Mouse (Mus musculus) kidney, postnatal 0 days (tissue): ENCODE results near the gene Tgfa. TPM values are rescaled to one million over a fixed set of nuclear protein-coding genes. Genes with fewer than 3 reads are reported as not detected.

ENCODE experiments used
- ATAC-seq: fragments of 200-750 bp; cut with Nextera tagmentation; replicated peaks from 2 replicates; pipeline ENCODE4 v1.8.0; 2017; ENCODE audit warnings: low read depth, moderate number of reproducible peaks, moderate TSS enrichment, moderate library complexity; ENCODE audit not compliant: low FRiP score
- DNase-seq: peaks from one replicate; pipeline ENCODE4 v3.0.0-alpha.2; 2016; ENCODE audit warnings: low spot score
- H3K27ac ChIP-seq: fragments of 300-500 bp; sonication (generic); 2 replicates; pipeline ENCODE4 v1.5.1; 2014; ENCODE audit warnings: mild to moderate bottlenecking
- H3K27me3 ChIP-seq: fragments of 300-500 bp; sonication (generic); 2 replicates; pipeline ENCODE4 v1.6.1; 2014; ENCODE audit warnings: low read length, mixed read lengths; ENCODE audit not compliant: insufficient read depth
- H3K36me3 ChIP-seq: fragments of 300-500 bp; sonication (generic); 2 replicates; pipeline ENCODE4 v1.6.1; 2014; ENCODE audit warnings: low read length, mixed read lengths; ENCODE audit not compliant: insufficient read depth
- H3K4me1 ChIP-seq: fragments of 300-500 bp; sonication (generic); replicated peaks from 2 replicates; pipeline ENCODE4 v1.6.1; 2014; ENCODE audit warnings: antibody characterized with exemption, low read length, mixed read lengths; ENCODE audit not compliant: insufficient read depth
- H3K4me2 ChIP-seq: fragments of 300-500 bp; sonication (generic); 2 replicates; pipeline ENCODE4 v1.6.1; 2014; ENCODE audit warnings: mild to moderate bottlenecking, low read length, moderate library complexity, mixed read lengths
- H3K4me3 ChIP-seq: fragments of 300-500 bp; sonication (generic); replicated peaks from 2 replicates; pipeline ENCODE4 v1.5.1; 2014; ENCODE audit warnings: low read depth, low read length
- H3K9ac ChIP-seq: fragments of 300-500 bp; sonication (generic); 2 replicates; pipeline ENCODE4 v1.6.1; 2014; ENCODE audit warnings: low read depth, low read length
- H3K9me3 ChIP-seq: fragments of 300-500 bp; sonication (generic); replicated peaks from 2 replicates; pipeline ENCODE4 v1.6.1; 2016; ENCODE audit warnings: low read length, inconsistent platforms, mixed read lengths
- CTCF ChIP-seq: IDR thresholded peaks from 2 replicates; pipeline ENCODE4 v1.5.1; 2016; ENCODE audit warnings: antibody characterized with exemption, low read depth, mild to moderate bottlenecking, moderate library complexity
- WGBS: fragments of 180-500 bp; shearing (Covaris S2); extraction: QIAGEN DNeasy Blood & Tissue Kit; methylation state at CpG from one replicate; pipeline ENCODE4 v1.1.7; 2014; 5-methylcytosine and 5-hydroxymethylcytosine counted together
- polyA plus RNA-seq: library from polyadenylated mRNA; unstranded; fragments of >200 nt; fragmentation: Nextera tagmentation; extraction: Ambion mirVana; gene quantifications from 2 replicates; pipeline ENCODE4 v1.2.1, GENCODE M21; 2015

The Tgfa gene
- polyA plus RNA-seq, 1 experiment from 2014 or later: 6.1 TPM

- no peak for TF ChIP-seq CTCF
- DNase-seq (no peak), ATAC-seq (no peak)
- Histone ChIP-seq H3K4me2 (no peak overlapping the region), H3K4me3 (no peak overlapping the region), H3K27me3 (no peaks in the 10 kb centered on the region), H3K4me1 (no peaks in the 10 kb centered on the region), H3K9ac (no peak overlapping the region), H3K27ac (no peak overlapping the region), H3K36me3 (no peaks in the 10 kb centered on the region), H3K9me3 (no peaks in the 10 kb centered on the region)
- 96% methylated on average over 4 of the region's 4 CpGs for WGBS
Observed at GRCm38 (mm10) chr6:86218739-86219138, 23.7 kb downstream of the Tgfa start.

DNA sequence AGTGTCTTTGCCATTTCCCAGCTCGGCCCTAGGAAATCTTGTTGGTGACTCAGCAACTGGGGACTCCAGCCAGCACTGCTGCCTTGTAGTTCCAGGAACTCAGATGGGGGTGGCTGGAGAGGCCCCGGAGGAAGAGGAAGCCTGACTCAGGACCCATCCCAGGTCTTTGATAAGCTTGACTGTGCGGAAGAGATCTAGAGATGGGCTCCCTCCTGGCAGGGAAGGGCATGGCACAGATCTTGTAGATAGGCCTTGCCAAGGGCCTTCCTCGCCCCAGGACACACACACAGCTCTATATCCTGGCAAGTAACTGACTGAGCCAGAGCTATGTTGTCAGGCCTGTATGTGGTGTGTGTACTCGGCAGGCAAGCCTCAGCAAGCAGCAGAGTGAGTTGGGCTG is 24.5 kb downstream of the Tgfa start:
- H3K4me2 ChIP-seq: no peak overlapping the region
- DNase-seq: no peak
- H3K9ac ChIP-seq: no peak overlapping the region
- 58% methylated on average over 5 of the region's 5 CpGs for WGBS
- no peaks in the 10 kb centered on the region for H3K9me3 ChIP-seq
- H3K27me3 ChIP-seq: no peaks in the 10 kb centered on the region
- no peak overlapping the region for H3K4me3 ChIP-seq
- H3K4me1 ChIP-seq: no peaks in the 10 kb centered on the region
- H3K27ac ChIP-seq: peak overlapping the region; percentile 25; the same call in 1 of the 2 replicates
- no peak for TF ChIP-seq CTCF
- ATAC-seq: no peak; the same call in 1 of the 2 replicates
- no peaks in the 10 kb centered on the region for H3K36me3 ChIP-seq

- Histone ChIP-seq H3K9ac (no peak overlapping the region), H3K27me3 (no peaks in the 10 kb centered on the region), H3K27ac (no peak overlapping the region), H3K4me3 (no peak overlapping the region), H3K4me2 (no peak overlapping the region), H3K9me3 (no peaks in the 10 kb centered on the region), H3K36me3 (no peaks in the 10 kb centered on the region), H3K4me1 (no peaks in the 10 kb centered on the region)
- 66% methylated on average over 4 of the region's 4 CpGs for WGBS
- no peak for TF ChIP-seq CTCF
- ATAC-seq: no peak
- no peak for DNase-seq
Observed at GRCm38 (mm10) chr6:86220171-86220570, 25.1 kb downstream of the Tgfa start.

GRCm38 (mm10) chr6:86222381-86222780 is 27.4 kb downstream of the Tgfa start:
- Histone ChIP-seq H3K4me3 (no peak overlapping the region), H3K36me3 (no peaks in the 10 kb centered on the region), H3K9me3 (no peaks in the 10 kb centered on the region), H3K9ac (no peak overlapping the region), H3K4me2 (no peak overlapping the region), H3K27ac (0 out of 2 replicates have a peak overlapping the region, but pooled peaks have one; percentile 19), H3K27me3 (no peaks in the 10 kb centered on the region), H3K4me1 (no peaks in the 10 kb centered on the region)
- WGBS: 11% methylated on average over 7 of the region's 7 CpGs
- peak; percentile 82 for DNase-seq
- TF ChIP-seq CTCF: no peak
- peak; percentile 86; the same call in 1 of the 2 replicates for ATAC-seq

GRCm38 (mm10) chr6:86225604-86226003 is 30.6 kb downstream of the Tgfa start:
- DNase-seq (no peak), ATAC-seq (no peak)
- no peak overlapping the region for H3K9ac ChIP-seq
- H3K36me3 ChIP-seq: no peaks in the 10 kb centered on the region
- H3K27me3 ChIP-seq: no peaks in the 10 kb centered on the region
- H3K9me3 ChIP-seq: no peaks in the 10 kb centered on the region
- H3K4me3 ChIP-seq: no peak overlapping the region
- no peak for TF ChIP-seq CTCF
- no peaks in the 10 kb centered on the region for H3K4me1 ChIP-seq
- H3K4me2 ChIP-seq: no peak overlapping the region
- H3K27ac ChIP-seq: no peak overlapping the region

DNA sequence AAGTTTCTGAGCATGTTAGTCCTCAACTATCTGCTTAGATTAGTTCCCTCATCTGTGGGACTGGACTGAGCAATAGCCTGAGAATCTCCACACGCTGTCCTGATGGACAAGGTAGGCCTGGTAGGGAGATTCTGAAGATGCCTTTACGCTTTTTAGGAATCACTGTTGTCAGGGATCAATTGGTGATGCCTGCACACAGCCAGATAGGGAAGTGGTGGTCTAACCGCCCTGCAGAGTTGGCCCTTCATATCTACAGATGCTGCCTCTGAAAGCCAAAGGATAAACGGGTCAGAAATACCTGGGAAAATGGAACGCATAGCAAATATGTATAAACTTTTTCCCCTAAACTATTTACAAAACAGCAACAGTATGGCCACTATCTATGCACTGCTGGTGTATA is 37.3 kb downstream of the Tgfa start:
- no peak overlapping the region for H3K9ac ChIP-seq
- no peaks in the 10 kb centered on the region for H3K27me3 ChIP-seq
- no peak overlapping the region for H3K4me3 ChIP-seq
- H3K27ac ChIP-seq: no peak overlapping the region
- H3K4me1 ChIP-seq: peaks cover 4% of the 10 kb centered on the region; the same call in 1 of the 2 replicates
- TF ChIP-seq CTCF: no peak
- H3K4me2 ChIP-seq: no peak overlapping the region
- ATAC-seq (no peak), DNase-seq (no peak)
- 96% methylated on average over 5 of the region's 5 CpGs for WGBS
- no peaks in the 10 kb centered on the region for H3K9me3 ChIP-seq
- H3K36me3 ChIP-seq: no peaks in the 10 kb centered on the region
